Mouse (Mus musculus): ENCODE measurements around the gene Gm28308.

DNA sequence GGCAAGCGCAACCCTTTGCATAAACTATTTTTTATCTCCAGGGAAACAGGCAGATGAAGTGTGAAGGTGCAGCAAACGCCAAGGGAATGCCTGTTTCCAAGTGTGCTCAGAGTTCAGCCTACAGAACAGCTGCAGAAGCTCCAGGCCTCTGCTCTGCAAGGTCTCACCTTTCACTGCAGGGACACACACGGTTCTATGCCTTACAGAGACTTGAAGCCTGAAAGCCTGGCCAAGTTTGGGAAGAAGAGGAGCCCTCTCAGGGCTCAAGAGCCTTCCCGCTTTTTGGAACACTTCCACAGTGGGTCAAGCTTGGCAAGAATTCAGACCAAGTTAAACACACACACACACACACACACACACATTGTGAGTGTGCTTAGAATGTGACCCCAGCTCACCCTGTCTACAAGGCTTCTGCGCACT lies 24.0 kb downstream of the Gm28308 start:
- TF ChIP-seq CTCF (IDR thresholded peaks at IDR 0.05; ENCODE audit: extremely low read depth, insufficient read depth, low read length) (no peak), POLR2A (IDR thresholded peaks at IDR 0.05; ENCODE audit: extremely low read depth, insufficient read depth, low read length) (no peak)
